Mouse (Mus musculus) stomach, postnatal 0 days (tissue): ENCODE measurements at regions not wholly inside any gene's neighbourhood (a gene's known extent, or its start where the extent isn't known, plus 50 kb on each side); places are given as distances from the start of the nearest gene placed in this dataset.

Experiments
- ATAC-seq: fragments of 200-750 bp; cut with Nextera tagmentation; 2 replicates; pipeline ENCODE4 v1.8.0; 2017; ENCODE audit not compliant: low FRiP score, low TSS enrichment
- DNase-seq: peaks from one replicate; pipeline ENCODE4 v3.0.0-alpha.2; 2016; ENCODE audit warnings: low spot score
- H3K27ac ChIP-seq: fragments of 300-500 bp; sonication (generic); replicated peaks from 2 replicates; pipeline ENCODE4 v1.5.1; 2014; ENCODE audit warnings: mild to moderate bottlenecking, control low read depth
- H3K27me3 ChIP-seq: fragments of 300-500 bp; sonication (generic); 2 replicates; pipeline ENCODE4 v1.6.1; 2014; ENCODE audit warnings: low read length; ENCODE audit not compliant: control insufficient read depth, insufficient read depth
- H3K36me3 ChIP-seq: fragments of 300-500 bp; sonication (generic); 2 replicates; pipeline ENCODE4 v1.6.1; 2014; ENCODE audit warnings: low read length, mixed read lengths; ENCODE audit not compliant: control insufficient read depth, insufficient read depth
- H3K4me1 ChIP-seq: fragments of 300-500 bp; sonication (generic); replicated peaks from 2 replicates; pipeline ENCODE4 v1.6.1; 2014; ENCODE audit warnings: antibody characterized with exemption; ENCODE audit not compliant: control insufficient read depth, insufficient read depth
- H3K4me2 ChIP-seq: fragments of 300-500 bp; sonication (generic); replicated peaks from 2 replicates; pipeline ENCODE4 v1.6.1; 2014; ENCODE audit warnings: low read depth, mild to moderate bottlenecking, control low read depth, moderate library complexity
- H3K4me3 ChIP-seq: fragments of 300-500 bp; sonication (generic); 2 replicates; pipeline ENCODE4 v1.5.1; 2014; ENCODE audit warnings: low read depth, low read length, control low read depth
- H3K9ac ChIP-seq: fragments of 300-500 bp; sonication (generic); 2 replicates; pipeline ENCODE4 v1.6.1; 2014; ENCODE audit warnings: mild to moderate bottlenecking, low read length, control low read depth, mixed read lengths
- H3K9me3 ChIP-seq: fragments of 300-500 bp; sonication (generic); 2 replicates; pipeline ENCODE4 v1.6.1; 2016; ENCODE audit warnings: low read length; ENCODE audit not compliant: control insufficient read depth
- CTCF ChIP-seq: IDR thresholded peaks from 2 replicates; pipeline ENCODE4 v1.5.1; 2016; ENCODE audit warnings: antibody characterized with exemption, low read depth, mild to moderate bottlenecking, moderate library complexity
- EP300 ChIP-seq: optimal IDR thresholded peaks from 2 replicates; pipeline ENCODE3; 2016; ENCODE audit warnings: antibody characterized with exemption
- WGBS: fragments of 180-500 bp; shearing (Covaris S2); extraction: QIAGEN DNeasy Blood & Tissue Kit; methylation state at CpG from one replicate; pipeline ENCODE4 v1.1.7; 2014; 5-methylcytosine and 5-hydroxymethylcytosine counted together

- Histone ChIP-seq H3K4me1 (no peaks in the 10 kb centered on the region), H3K27me3 (no peaks in the 10 kb centered on the region), H3K9ac (no peak overlapping the region), H3K4me2 (no peak overlapping the region), H3K27ac (no peak overlapping the region), H3K4me3 (no peak overlapping the region), H3K36me3 (no peaks in the 10 kb centered on the region), H3K9me3 (no peaks in the 10 kb centered on the region)
- TF ChIP-seq EP300 (no peak), CTCF (no peak)
- no peak for ATAC-seq
- 63% methylated on average over 12 of the region's 12 CpGs for WGBS
- DNase-seq: no peak
Observed at GRCm38 (mm10) chr9:87557841-87558240, 173.2 kb downstream of the Tbx18 start.

GRCm38 (mm10) chr9:87556953-87557394, 174.1 kb downstream of the Tbx18 start:
- Histone ChIP-seq H3K27ac (no peak overlapping the region), H3K4me3 (no peak overlapping the region), H3K4me1 (no peaks in the 10 kb centered on the region), H3K4me2 (no peak overlapping the region), H3K27me3 (no peaks in the 10 kb centered on the region), H3K9me3 (no peaks in the 10 kb centered on the region), H3K9ac (no peak overlapping the region), H3K36me3 (no peaks in the 10 kb centered on the region)
- TF ChIP-seq EP300 (no peak), CTCF (no peak)
- no peak for ATAC-seq
- 20% methylated on average over 8 of the region's 8 CpGs for WGBS
- no peak for DNase-seq

DNA sequence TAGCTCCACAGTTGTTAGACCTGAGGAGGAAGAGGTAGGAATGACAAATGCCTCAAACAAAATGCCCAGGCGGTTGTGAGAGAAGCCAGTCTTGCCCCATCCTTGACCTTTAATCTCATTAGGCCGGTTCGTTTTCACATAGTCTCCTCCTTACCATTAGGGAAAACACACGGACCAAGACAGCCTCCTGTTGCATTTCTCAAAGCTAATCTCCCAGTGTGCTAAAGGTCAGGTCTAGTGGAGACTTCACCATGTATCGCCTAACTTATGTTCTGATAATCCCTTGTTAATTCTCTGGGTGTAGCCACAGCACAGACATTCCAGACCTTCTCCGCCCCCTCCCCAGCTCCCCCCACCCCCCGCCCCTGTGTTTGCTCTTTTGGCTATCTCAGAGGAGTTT, 174.5 kb downstream of the Tbx18 start:
- no peaks in the 10 kb centered on the region for H3K9me3 ChIP-seq
- no peak overlapping the region for H3K27ac ChIP-seq
- H3K4me1 ChIP-seq: no peaks in the 10 kb centered on the region
- no peaks in the 10 kb centered on the region for H3K36me3 ChIP-seq
- 27% methylated on average over 7 of the region's 7 CpGs for WGBS
- no peaks in the 10 kb centered on the region for H3K27me3 ChIP-seq
- H3K4me3 ChIP-seq: no peak overlapping the region
- no peak for TF ChIP-seq CTCF
- no peak for TF ChIP-seq EP300
- H3K4me2 ChIP-seq: no peak overlapping the region
- no peak overlapping the region for H3K9ac ChIP-seq
- ATAC-seq: no peak
- DNase-seq: no peak

DNA sequence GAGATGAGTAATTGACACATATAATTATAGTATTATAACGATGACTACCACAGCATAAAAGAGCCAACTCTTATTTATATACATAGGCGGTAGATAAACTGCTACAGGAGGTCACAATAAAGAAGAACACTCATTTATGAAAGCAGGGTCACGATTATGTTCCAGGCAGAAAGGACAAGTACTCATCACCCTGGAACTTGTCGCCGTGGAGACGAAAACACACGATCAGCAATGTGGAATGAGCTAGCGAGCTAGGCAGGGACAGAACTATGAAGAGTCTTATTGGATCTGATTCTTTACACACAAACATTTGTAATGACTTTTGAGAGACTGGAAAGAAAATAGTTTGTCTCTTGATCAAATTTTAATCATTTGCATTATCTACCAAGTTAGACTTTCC, 197.9 kb downstream of the Tbx18 start:
- no peak for TF ChIP-seq CTCF
- TF ChIP-seq EP300: no peak
- Histone ChIP-seq H3K4me1 (no peaks in the 10 kb centered on the region), H3K27ac (no peak overlapping the region), H3K9me3 (no peaks in the 10 kb centered on the region), H3K4me3 (no peak overlapping the region), H3K9ac (no peak overlapping the region), H3K36me3 (no peaks in the 10 kb centered on the region), H3K4me2 (no peak overlapping the region), H3K27me3 (no peaks in the 10 kb centered on the region)
- DNase-seq (no peak), ATAC-seq (no peak)
- WGBS: 76% methylated on average over 8 of the region's 8 CpGs

DNA sequence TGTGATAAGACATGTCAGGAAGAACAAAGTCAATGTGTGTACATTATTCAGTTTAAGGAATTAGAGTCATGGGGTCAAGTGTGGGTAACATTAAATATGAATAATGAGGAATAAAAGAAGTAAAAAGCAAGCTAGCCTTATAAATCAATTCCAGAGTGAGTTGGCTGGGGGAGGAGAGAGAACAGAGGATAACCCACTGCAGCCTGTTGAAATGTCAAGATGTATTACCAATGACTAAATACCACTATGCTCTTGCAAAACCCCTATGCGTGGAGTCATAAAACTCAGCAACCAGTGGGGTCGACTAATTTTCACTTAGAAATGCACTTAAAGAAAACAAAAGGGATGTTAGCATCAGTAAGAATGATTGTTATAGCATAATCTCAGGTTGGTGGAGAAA, 201.2 kb downstream of the Tbx18 start:
- no peak overlapping the region for H3K9ac ChIP-seq
- H3K4me1 ChIP-seq: no peaks in the 10 kb centered on the region
- 29% methylated on average over 2 of the region's 2 CpGs for WGBS
- ATAC-seq (no peak), DNase-seq (no peak)
- H3K27ac ChIP-seq: no peak overlapping the region
- TF ChIP-seq CTCF: no peak
- TF ChIP-seq EP300: no peak
- no peak overlapping the region for H3K4me3 ChIP-seq
- H3K27me3 ChIP-seq: no peaks in the 10 kb centered on the region
- H3K4me2 ChIP-seq: no peak overlapping the region
- H3K9me3 ChIP-seq: no peaks in the 10 kb centered on the region
- no peaks in the 10 kb centered on the region for H3K36me3 ChIP-seq

DNA sequence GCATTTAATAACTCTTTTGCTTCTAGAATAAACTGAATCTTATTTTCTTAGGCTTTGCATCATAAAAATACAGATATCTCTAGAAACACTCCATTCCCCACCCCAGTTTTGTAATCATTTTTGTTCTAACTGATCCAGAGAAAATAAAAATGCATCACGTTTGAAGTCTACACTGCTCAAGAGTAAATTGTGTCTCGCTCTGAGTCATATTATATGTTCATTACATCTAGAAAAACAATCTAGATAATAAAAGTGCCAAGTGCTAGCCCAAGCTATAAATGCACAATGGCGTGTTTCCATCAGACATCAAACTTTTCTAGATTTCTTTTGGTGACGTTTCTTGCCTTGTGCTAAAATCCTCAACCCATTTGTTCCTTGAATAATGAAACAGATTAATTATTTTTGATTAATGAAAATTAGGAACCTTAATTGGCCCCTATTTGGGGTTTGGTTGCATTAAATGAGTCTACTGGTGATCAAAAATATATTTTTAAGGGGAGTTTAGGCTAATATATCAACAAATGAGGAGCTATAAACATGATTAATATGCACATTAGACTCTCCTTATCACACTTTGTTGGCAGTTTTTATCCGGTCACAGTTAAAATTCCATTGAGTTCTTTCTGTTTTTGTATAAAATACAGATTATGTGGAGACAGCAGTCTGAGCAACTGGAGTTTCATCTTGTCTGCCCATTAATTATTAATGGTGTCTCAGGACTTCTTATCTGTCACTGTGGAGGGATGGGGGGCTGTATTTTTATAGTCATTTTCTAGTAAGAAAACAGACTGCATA, 206.0 kb downstream of the Tbx18 start:
- 65% methylated on average over 5 of the region's 5 CpGs for WGBS

More for the DNA sequence above, 206.0 kb downstream of the Tbx18 start:
- DNase-seq (no peak), ATAC-seq (no peak)
- Histone ChIP-seq H3K4me2 (no peak overlapping the region), H3K4me3 (no peak overlapping the region), H3K27me3 (no peaks in the 10 kb centered on the region), H3K9me3 (no peaks in the 10 kb centered on the region), H3K36me3 (no peaks in the 10 kb centered on the region), H3K9ac (no peak overlapping the region), H3K4me1 (no peaks in the 10 kb centered on the region), H3K27ac (no peak overlapping the region)
- TF ChIP-seq CTCF (no peak), EP300 (no peak)
